ENCODE assay signal across 8 mouse cellular contexts in genomic region chr12:3759419-3759818, GRCm38 (mm10). TPM values are rescaled to one million over a fixed set of nuclear protein-coding genes. Genes with fewer than 3 reads are reported as not detected.
DNase-seq lines count a peak whose midpoint lies in the region; ATAC-seq and TF ChIP-seq lines count a peak whose summit lies in the region.

No protein-coding gene starts in this region.

- H3K27me3 ChIP-seq in MEL (ENCODE audit: control insufficient read depth in 1 of 2, insufficient read depth in 2 of 2, low read length in 2 of 2): no peaks in the 10 kb centered on the region
- no peaks in the 10 kb centered on the region for H3K27me3 ChIP-seq in embryonic facial prominence, embryonic 15.5 days
- no peaks in the 10 kb centered on the region for H3K27me3 ChIP-seq in hindbrain, embryonic 12.5 days
- H3K27me3 ChIP-seq in hindbrain, embryonic 10.5 days (ENCODE audit: insufficient read depth, poor library complexity, severe bottlenecking): no peaks in the 10 kb centered on the region

- H3K27ac ChIP-seq in MEL (ENCODE audit: control insufficient read depth, low read depth, low read length): peak overlapping the region; percentile 22
- 0 out of 2 replicates have a peak overlapping the region, but pooled peaks have one; percentile 44 for H3K27ac ChIP-seq in embryonic facial prominence, embryonic 15.5 days (replicated peaks)
- no peak overlapping the region for H3K27ac ChIP-seq in hindbrain, embryonic 12.5 days
- H3K27ac ChIP-seq in hindbrain, embryonic 10.5 days: no peak overlapping the region

- no peak; a peak in 1 of 4 replicates for TF ChIP-seq EP300 in MEL (IDR thresholded peaks at IDR 0.05; ENCODE audit: low read depth in 1 of 2, low read length in 2 of 2)

- no peaks in the 10 kb centered on the region for H3K9me3 ChIP-seq in MEL (replicated peaks; ENCODE audit: insufficient read depth, low read length)
- no peaks in the 10 kb centered on the region for H3K9me3 ChIP-seq in embryonic facial prominence, embryonic 15.5 days (replicated peaks)
- H3K9me3 ChIP-seq in hindbrain, embryonic 12.5 days (replicated peaks): no peaks in the 10 kb centered on the region
- H3K9me3 ChIP-seq in hindbrain, embryonic 10.5 days: no peaks in the 10 kb centered on the region

- H3K4me3 ChIP-seq in MEL (ENCODE audit: control insufficient read depth in 1 of 2, insufficient read depth in 1 of 2, low read depth in 2 of 2, low read length in 2 of 2): peak overlapping the region; percentile 48 to 53
- no peak overlapping the region for H3K4me3 ChIP-seq in embryonic facial prominence, embryonic 15.5 days (replicated peaks)
- no peak overlapping the region for H3K4me3 ChIP-seq in hindbrain, embryonic 12.5 days
- H3K4me3 ChIP-seq in hindbrain, embryonic 10.5 days: no peak overlapping the region

- 32% methylated on average over 4 of the region's 4 CpGs for WGBS in embryonic facial prominence, embryonic 15.5 days
- WGBS in hindbrain, embryonic 12.5 days: 60% methylated on average over 4 of the region's 4 CpGs
- 65% methylated on average over 4 of the region's 4 CpGs for WGBS in hindbrain, embryonic 10.5 days

- TF ChIP-seq CTCF in MEL (IDR thresholded peaks at IDR 0.05 in 2 of 3, conservative IDR thresholded peaks at IDR 0.05 in 1 of 3; ENCODE audit: control insufficient read depth in 1 of 3, insufficient read depth in 1 of 3, low read depth in 2 of 3, low read length in 3 of 3, poor library complexity in 1 of 3, severe bottlenecking in 1 of 3): peak; percentile 21 to 53 (median 47); a peak in 5 of 6 replicates

- H3K36me3 ChIP-seq in MEL (ENCODE audit: control insufficient read depth in 1 of 2, insufficient read depth in 2 of 2, low read length in 2 of 2): peaks cover 0 to 5% of the 10 kb centered on the region in 2 experiments; a peak in 2 of 4 replicates
- H3K36me3 ChIP-seq in embryonic facial prominence, embryonic 15.5 days: no peaks in the 10 kb centered on the region
- no peaks in the 10 kb centered on the region for H3K36me3 ChIP-seq in hindbrain, embryonic 12.5 days
- H3K36me3 ChIP-seq in hindbrain, embryonic 10.5 days: no peaks in the 10 kb centered on the region

- peak; percentile 63 for ATAC-seq in embryonic facial prominence, embryonic 15.5 days (ENCODE audit: insufficient number of reproducible peaks, low FRiP score, low TSS enrichment, low read depth)
- no peak for ATAC-seq in hindbrain, embryonic 12.5 days (ENCODE audit: low FRiP score)

- no peak for TF ChIP-seq POLR2A in MEL (IDR thresholded peaks at IDR 0.05; ENCODE audit: control insufficient read depth in 1 of 2, insufficient read depth in 1 of 2, low read depth in 1 of 2, low read length in 2 of 2, poor library complexity in 1 of 2)

- no peaks in the 10 kb centered on the region for H3K79me2 ChIP-seq in MEL (ENCODE audit: control insufficient read depth, insufficient read depth, low read length, poor library complexity)

- peak; percentile 17 for TF ChIP-seq RAD21 in MEL (IDR thresholded peaks at IDR 0.05; ENCODE audit: low read depth, low read length)

- no peak overlapping the region for H3K4me2 ChIP-seq in embryonic facial prominence, embryonic 15.5 days (replicated peaks)
- H3K4me2 ChIP-seq in hindbrain, embryonic 12.5 days (replicated peaks): no peak overlapping the region

- DNase-seq in B cell, adult 2 months: peak; percentile 69 to 74
- DNase-seq in MEL (ENCODE audit: low read depth, low spot score): peak; percentile 83
- DNase-seq in kidney, adult 8-10 months: peak; percentile 68 to 73
- DNase-seq in lung, postnatal 14 days: peak; percentile 70
- DNase-seq in thymus, postnatal 25 days: peak; percentile 35
- DNase-seq in hindbrain, embryonic 10.5 days (ENCODE audit: low spot score): no peak

- H3K4me1 ChIP-seq in MEL (ENCODE audit: control insufficient read depth in 1 of 2, insufficient read depth in 2 of 2, low read length in 2 of 2): no peaks in the 10 kb centered on the region
- H3K4me1 ChIP-seq in embryonic facial prominence, embryonic 15.5 days: peaks cover 4% of the 10 kb centered on the region; the same call in 1 of the 2 replicates
- H3K4me1 ChIP-seq in hindbrain, embryonic 12.5 days: no peaks in the 10 kb centered on the region
- H3K4me1 ChIP-seq in hindbrain, embryonic 10.5 days (replicated peaks): no peaks in the 10 kb centered on the region

- peak overlapping the region; percentile 48 for H3K9ac ChIP-seq in MEL (ENCODE audit: control insufficient read depth, low read depth, low read length, poor library complexity, severe bottlenecking)
- no peak overlapping the region for H3K9ac ChIP-seq in embryonic facial prominence, embryonic 15.5 days
- H3K9ac ChIP-seq in hindbrain, embryonic 12.5 days: no peak overlapping the region

TF ChIP-seq in MEL, 35 proteins besides CTCF, POLR2A, EP300 and RAD21:
- TF ChIP-seq ELF1 (IDR thresholded peaks at IDR 0.05; ENCODE audit: low read depth, low read length): peak; percentile 74
- no peak for TF ChIP-seq POLR2AphosphoS5 (IDR thresholded peaks at IDR 0.05; ENCODE audit: borderline replicate concordance, low read depth, low read length)
- TF ChIP-seq MXI1 (IDR thresholded peaks at IDR 0.05; ENCODE audit: low read depth, low read length): peak; percentile 91
- TF ChIP-seq GATA1 (IDR thresholded peaks at IDR 0.05; ENCODE audit: low read depth, low read length): no peak
- no peak for TF ChIP-seq MYC (IDR thresholded peaks at IDR 0.05; ENCODE audit: low read depth, low read length)
- 0 out of 2 replicates have a peak, but pooled peaks have one; percentile 9 for TF ChIP-seq ZC3H11A (IDR thresholded peaks at IDR 0.05; ENCODE audit: low read depth, low read length)
- TF ChIP-seq NELFE (IDR thresholded peaks at IDR 0.05; ENCODE audit: low read depth, low read length): 0 out of 2 replicates have a peak, but pooled peaks have one; percentile 12
- TF ChIP-seq ZMIZ1 (IDR thresholded peaks at IDR 0.05; ENCODE audit: low read depth, low read length): no peak
- TF ChIP-seq CHD2 (IDR thresholded peaks at IDR 0.05; ENCODE audit: low read length): no peak
- TF ChIP-seq KAT2A (conservative IDR thresholded peaks at IDR 0.05; ENCODE audit: low read depth, low read length): no peak; the same call in 1 of the 2 replicates
- peak; percentile 98 for TF ChIP-seq ETS1 (IDR thresholded peaks at IDR 0.05; ENCODE audit: low read depth, low read length)
- TF ChIP-seq BHLHE40 (IDR thresholded peaks at IDR 0.05; ENCODE audit: borderline replicate concordance, low read depth, low read length): no peak
- TF ChIP-seq CHD1 (IDR thresholded peaks at IDR 0.05; ENCODE audit: low read depth, low read length): no peak
- peak; percentile 80 for TF ChIP-seq HCFC1 (IDR thresholded peaks at IDR 0.05; ENCODE audit: low read depth, low read length)
- TF ChIP-seq UBTF (IDR thresholded peaks at IDR 0.05; ENCODE audit: borderline replicate concordance, insufficient read depth, low read depth, low read length): no peak
- no peak for TF ChIP-seq ZNF384 (IDR thresholded peaks at IDR 0.05; ENCODE audit: low read depth, low read length)
- no peak for TF ChIP-seq E2F4 (IDR thresholded peaks at IDR 0.05; ENCODE audit: borderline replicate concordance, low read depth, low read length)
- no peak for TF ChIP-seq RCOR1 (IDR thresholded peaks at IDR 0.05; ENCODE audit: low read depth, low read length)
- TF ChIP-seq NRF1 (IDR thresholded peaks at IDR 0.05; ENCODE audit: insufficient read depth, low read depth, low read length, poor library complexity, severe bottlenecking): no peak
- TF ChIP-seq TCF12 (IDR thresholded peaks at IDR 0.05; ENCODE audit: low read depth, low read length): no peak
- peak; percentile 44 for TF ChIP-seq SMC3 (IDR thresholded peaks at IDR 0.05; ENCODE audit: low read depth, low read length)
- no peak for TF ChIP-seq MAZ (IDR thresholded peaks at IDR 0.05; ENCODE audit: low read depth, low read length)
- no peak for TF ChIP-seq MYB (IDR thresholded peaks at IDR 0.05; ENCODE audit: low read depth, low read length)
- TF ChIP-seq JUND (IDR thresholded peaks at IDR 0.05; ENCODE audit: low read depth, low read length): no peak
- TF ChIP-seq MAFK (IDR thresholded peaks at IDR 0.05; ENCODE audit: borderline replicate concordance, low read depth, low read length): no peak
- TF ChIP-seq POLR2AphosphoS2 (IDR thresholded peaks at IDR 0.05; ENCODE audit: low read length): no peak
- TF ChIP-seq SIN3A (IDR thresholded peaks at IDR 0.05; ENCODE audit: low read length): peak; percentile 95

RNA-seq across cellular contexts. Expression of gene Dnmt3a, which starts 46.4 kb away (rescaled TPM):
- total RNA-seq in MEL (2012; rRNA removed): 15.4 and 15.9 TPM in 2 replicates
- polyA plus RNA-seq in MEL (2012; ENCODE audit: insufficient read depth in 1 of 2, insufficient read length in 2 of 2, low read depth in 1 of 2, low replicate concordance in 2 of 2, missing spikeins in 1 of 2): 10 to 100 TPM in 1 of 2 experiments, not detected in 1; 34.4 TPM
- 114 and 135 TPM in 2 replicates for polyA plus RNA-seq in embryonic facial prominence, embryonic 15.5 days (2015; fragmentation: Nextera tagmentation; extraction: Ambion mirVana)
- 166 and 180 TPM in 2 replicates for polyA plus RNA-seq in hindbrain, embryonic 12.5 days (2016; fragmentation: Nextera tagmentation; extraction: Ambion mirVana)
- 114 and 127 TPM in 2 replicates for polyA plus RNA-seq in hindbrain, embryonic 10.5 days (2016; fragmentation: Nextera tagmentation; extraction: Ambion mirVana)

Comparison
In these comparisons a context has a peak if more than half of its experiments do, and no peak if none do; other contexts are left out.
1. H3K27ac ChIP-seq: peak in MEL (single experiment) and embryonic facial prominence, embryonic 15.5 days (single experiment); none in hindbrain, embryonic 12.5 days (single experiment) and hindbrain, embryonic 10.5 days (single experiment).
2. H3K4me3 ChIP-seq: peak in MEL (2 of 2); none in embryonic facial prominence, embryonic 15.5 days (single experiment), hindbrain, embryonic 12.5 days (single experiment) and hindbrain, embryonic 10.5 days (single experiment).